24 mouse cellular contexts compared by ENCODE assay signal in genomic region chr13:24018515-24018914, GRCm38 (mm10). TPM values are rescaled to one million over a fixed set of nuclear protein-coding genes. Genes with fewer than 3 reads are reported as not detected.
"Had no signal": no experiment of that assay in that cellular context is flagged by ENCODE, and none has a peak within 500 bp of the region (broad histone marks: within the 10 kb centered on the region; RNA-seq: fewer than 3 reads in every experiment).

No protein-coding gene starts in this region.

- H3K36me3 ChIP-seq: limb, embryonic 10.5 days; liver, embryonic 12.5 days; liver, embryonic 15.5 days; lung, embryonic 15.5 days; neural tube, embryonic 12.5 days; neural tube, embryonic 15.5 days had no signal

- H3K4me1 ChIP-seq: kidney, embryonic 15.5 days; limb, embryonic 10.5 days; limb, embryonic 13.5 days; liver, embryonic 12.5 days; liver, embryonic 15.5 days; lung, embryonic 15.5 days; neural tube, embryonic 12.5 days; neural tube, embryonic 15.5 days had no signal

- H3K27me3 ChIP-seq: kidney, embryonic 15.5 days; limb, embryonic 13.5 days; liver, embryonic 12.5 days; liver, embryonic 15.5 days; lung, embryonic 15.5 days; neural tube, embryonic 12.5 days; neural tube, embryonic 15.5 days had no signal

- H3K9ac ChIP-seq: kidney, embryonic 15.5 days; limb, embryonic 13.5 days; liver, embryonic 12.5 days; liver, embryonic 15.5 days; lung, embryonic 15.5 days; neural tube, embryonic 12.5 days; neural tube, embryonic 15.5 days had no signal

- DNase-seq: kidney, adult 2 months; kidney, postnatal 10 days; kidney, postnatal 36 days; liver; lung, adult 18-20 months; lung, postnatal 10 days; lung, postnatal 4 days; midbrain, embryonic 14.5 days; right cerebral cortex, postnatal 4 days; thymus, adult 2 months; thymus, postnatal 14 days; thymus, postnatal 4 days had no signal

- ATAC-seq: liver, embryonic 12.5 days had no signal

- H3K4me2 ChIP-seq: kidney, embryonic 15.5 days; limb, embryonic 13.5 days; liver, embryonic 12.5 days; liver, embryonic 15.5 days; lung, embryonic 15.5 days; midbrain, embryonic 11.5 days; neural tube, embryonic 12.5 days; neural tube, embryonic 15.5 days had no signal

- H3K27ac ChIP-seq: kidney, embryonic 15.5 days; limb, embryonic 10.5 days; limb, embryonic 13.5 days; liver, embryonic 12.5 days; liver, embryonic 15.5 days; lung, embryonic 15.5 days; neural tube, embryonic 12.5 days; neural tube, embryonic 15.5 days; stomach, postnatal 0 days had no signal

- H3K4me3 ChIP-seq: kidney, embryonic 15.5 days; limb, embryonic 10.5 days; limb, embryonic 13.5 days; liver, embryonic 12.5 days; liver, embryonic 15.5 days; lung, embryonic 15.5 days; neural tube, embryonic 12.5 days; neural tube, embryonic 15.5 days had no signal

- H3K9me3 ChIP-seq: kidney, embryonic 15.5 days; limb, embryonic 10.5 days; limb, embryonic 13.5 days; liver, embryonic 12.5 days; liver, embryonic 15.5 days; lung, embryonic 15.5 days; neural tube, embryonic 12.5 days; neural tube, embryonic 15.5 days had no signal

RNA-seq across cellular contexts. Expression of gene Scgn, which starts 27.5 kb away (rescaled TPM):
- total RNA-seq: megakaryocyte progenitor cell, adult 5-6 weeks; megakaryocyte-erythroid progenitor cell, adult 5-6 weeks had no signal
- polyA plus RNA-seq: kidney, adult 2 months; limb, embryonic 10.5 days; limb, embryonic 13.5 days; liver, embryonic 12.5 days; liver, embryonic 15.5 days; lung, embryonic 15.5 days had no signal
